Mouse (Mus musculus): ENCODE data around the gene Arrdc5.
A peak's percentile ranks its signal among the peaks of the same experiment; 100 is the strongest.

DNA sequence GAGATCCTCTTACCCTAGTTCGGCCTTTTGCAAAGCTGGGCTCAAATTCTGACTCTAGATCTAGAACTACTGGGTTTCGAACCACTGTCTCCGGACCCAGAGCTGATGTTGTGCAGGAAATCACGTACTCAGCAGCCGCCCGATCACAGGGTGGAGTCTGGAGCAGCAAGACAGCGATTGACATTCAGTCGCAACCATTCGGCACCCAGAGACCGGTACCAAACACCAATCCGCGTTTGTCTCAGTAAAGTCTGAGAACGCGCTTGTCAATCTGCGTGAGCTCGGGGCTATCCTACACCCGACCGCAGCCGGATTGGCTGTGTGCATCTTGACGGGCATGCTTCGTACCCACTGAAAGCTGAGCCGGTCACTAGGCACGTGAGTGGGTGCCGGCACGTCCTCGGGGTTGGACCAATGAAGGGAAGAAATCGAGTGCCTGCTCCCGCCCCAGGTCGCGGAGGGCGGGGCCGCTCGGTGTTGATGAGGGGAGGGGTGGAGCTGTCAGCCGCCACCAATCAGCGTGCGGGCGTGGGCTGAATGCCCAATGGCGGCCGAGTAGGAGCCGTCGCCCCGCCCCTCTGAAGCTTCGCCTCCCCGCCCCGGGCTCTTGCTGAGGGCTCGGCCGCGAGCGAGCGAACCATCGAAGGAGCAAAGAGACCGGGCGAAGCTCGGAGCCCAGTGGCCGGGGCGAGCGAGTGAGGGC, 25.5 kb upstream of the Arrdc5 start, which contains the start of gene Kdm4b:
- no peak; the same call in 1 of the 2 replicates for TF ChIP-seq ETS1 (IDR thresholded peaks at IDR 0.05; ENCODE audit: low read depth, low read length)
- TF ChIP-seq MEF2A (IDR thresholded peaks at IDR 0.05; ENCODE audit: extremely low read depth, insufficient replicate concordance, low read depth, low read length, poor library complexity, severe bottlenecking) = no peak
- TF ChIP-seq RCOR1 (IDR thresholded peaks at IDR 0.05; ENCODE audit: low read depth, low read length) = peak; percentile 3
- peak; percentile 98 for TF ChIP-seq USF1 (IDR thresholded peaks at IDR 0.05; ENCODE audit: low read depth, low read length)
- no peak for TF ChIP-seq GATA1 (IDR thresholded peaks at IDR 0.05; ENCODE audit: low read depth, low read length)
- no peak; the same call in 1 of the 2 replicates for TF ChIP-seq KAT2A (conservative IDR thresholded peaks at IDR 0.05; ENCODE audit: low read depth, low read length)
- no peak for TF ChIP-seq TAL1 (IDR thresholded peaks at IDR 0.05; ENCODE audit: low read length)
- TF ChIP-seq CTCF (IDR thresholded peaks at IDR 0.05 in 2 of 3, conservative IDR thresholded peaks at IDR 0.05 in 1 of 3; ENCODE audit: control insufficient read depth in 1 of 3, insufficient read depth in 1 of 3, low read depth in 2 of 3, low read length in 3 of 3, poor library complexity in 1 of 3, severe bottlenecking in 1 of 3) = no peak
- no peak; the same call in 1 of the 2 replicates for TF ChIP-seq CHD1 (IDR thresholded peaks at IDR 0.05; ENCODE audit: low read depth, low read length)
- TF ChIP-seq ZKSCAN1 (IDR thresholded peaks at IDR 0.05; ENCODE audit: low read depth, low read length) = no peak
- no peak for TF ChIP-seq JUND (IDR thresholded peaks at IDR 0.05; ENCODE audit: low read depth, low read length)
- peak in 1 of 2 experiments; percentile 69; a peak in 1 of 4 replicates for TF ChIP-seq POLR2A (IDR thresholded peaks at IDR 0.05; ENCODE audit: control insufficient read depth in 1 of 2, insufficient read depth in 1 of 2, low read depth in 1 of 2, low read length in 2 of 2, poor library complexity in 1 of 2)
- TF ChIP-seq NELFE (IDR thresholded peaks at IDR 0.05; ENCODE audit: low read depth, low read length) = peak; percentile 56
- peak; percentile 84 for TF ChIP-seq CHD2 (IDR thresholded peaks at IDR 0.05; ENCODE audit: low read length)

Data from MEL (cell line).